Mouse (Mus musculus) liver, embryonic 14.5 days (tissue): ENCODE results near the gene Tomm20.

Experiments
- CTCF ChIP-seq: IDR thresholded peaks from 2 replicates; pipeline ENCODE4 v1.5.1; 2016; ENCODE audit warnings: antibody characterized with exemption, low read depth, control low read depth
- EP300 ChIP-seq: IDR thresholded peaks from 2 replicates; pipeline ENCODE4 v1.6.1; 2016; ENCODE audit warnings: antibody characterized with exemption, low read depth

DNA sequence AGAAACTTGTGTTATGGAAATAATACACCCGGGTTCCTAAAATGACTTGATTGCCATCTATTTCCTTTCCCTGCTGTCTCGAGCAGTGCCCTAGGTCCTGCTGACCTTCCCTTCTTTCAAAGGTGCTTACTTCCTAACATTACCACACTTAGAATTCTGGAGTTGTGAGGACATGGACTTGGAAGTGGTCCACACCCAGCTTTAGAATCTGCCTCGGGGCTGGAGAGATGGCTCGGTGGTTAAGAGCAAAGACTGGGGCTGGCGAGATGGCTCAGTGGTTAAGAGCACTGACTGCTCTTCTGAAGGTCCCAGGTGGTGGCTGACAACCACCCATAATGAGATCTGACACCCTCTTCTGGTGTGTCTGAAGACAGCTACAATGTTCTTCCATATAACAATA lies 34.4 kb upstream of the Tomm20 start:
- no peak for TF ChIP-seq CTCF
- no peak for TF ChIP-seq EP300
